Mouse (Mus musculus): ENCODE data around the gene Frmd8. TPM values are rescaled to one million over a fixed set of nuclear protein-coding genes. Genes with fewer than 3 reads are reported as not detected.

Frmd8 gene
- 18.5 and 20.2 TPM in 2 replicates for polyA plus RNA-seq (2015; fragmentation: Nextera tagmentation; extraction: Ambion mirVana)

DNA sequence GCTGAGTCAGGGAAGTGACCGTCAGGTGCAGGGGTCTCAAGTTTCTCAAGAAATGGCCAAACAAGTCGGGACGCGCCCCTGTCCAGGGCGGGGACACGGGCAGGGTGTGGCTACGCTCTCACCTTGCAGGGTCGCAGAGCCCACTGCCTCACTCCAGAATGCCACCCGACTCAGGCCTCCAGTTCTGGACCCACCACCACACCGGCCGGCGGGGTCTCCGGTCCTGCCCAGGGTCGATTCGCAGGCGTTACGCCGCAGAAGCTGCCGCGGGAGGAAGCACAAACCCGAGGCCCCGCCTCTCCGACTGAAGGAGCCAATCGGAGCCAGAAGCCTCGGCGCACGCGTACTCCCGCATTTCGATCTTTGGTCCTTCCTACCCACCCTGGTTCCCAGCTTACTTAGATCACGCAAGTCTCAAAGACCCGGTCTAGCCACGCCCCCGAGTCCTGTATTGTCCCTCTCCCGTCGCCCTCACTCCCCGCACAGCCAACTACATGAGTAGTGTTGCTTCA lies at the start of gene Frmd8:
Gene Frmd8, minus strand, starts transcription at position 306 of the 512 bp plus-strand sequence.

DNA sequence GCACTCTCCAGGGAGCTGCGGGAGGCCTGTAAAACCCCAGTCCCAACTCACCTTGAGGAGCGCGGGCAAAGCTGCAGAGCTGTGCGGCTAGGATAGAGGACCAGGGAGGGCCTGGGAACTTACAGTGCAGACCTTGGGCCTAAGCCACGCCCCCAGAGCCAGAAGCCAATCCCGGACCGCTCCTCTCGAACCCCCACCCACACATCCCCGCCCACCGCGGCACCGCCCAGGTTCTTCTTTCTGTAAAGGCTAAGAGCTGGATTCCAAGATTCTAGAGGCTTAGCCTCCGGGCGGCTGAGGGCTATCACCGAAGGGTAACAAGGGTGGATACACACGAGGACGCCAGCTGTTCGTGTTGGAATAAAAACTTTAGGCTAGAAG lies 49.6 kb upstream of the Frmd8 start, which contains the start of gene Cdc42ep2:
Gene Cdc42ep2, minus strand, starts transcription at position 104 of the 381 bp plus-strand sequence.

DNA sequence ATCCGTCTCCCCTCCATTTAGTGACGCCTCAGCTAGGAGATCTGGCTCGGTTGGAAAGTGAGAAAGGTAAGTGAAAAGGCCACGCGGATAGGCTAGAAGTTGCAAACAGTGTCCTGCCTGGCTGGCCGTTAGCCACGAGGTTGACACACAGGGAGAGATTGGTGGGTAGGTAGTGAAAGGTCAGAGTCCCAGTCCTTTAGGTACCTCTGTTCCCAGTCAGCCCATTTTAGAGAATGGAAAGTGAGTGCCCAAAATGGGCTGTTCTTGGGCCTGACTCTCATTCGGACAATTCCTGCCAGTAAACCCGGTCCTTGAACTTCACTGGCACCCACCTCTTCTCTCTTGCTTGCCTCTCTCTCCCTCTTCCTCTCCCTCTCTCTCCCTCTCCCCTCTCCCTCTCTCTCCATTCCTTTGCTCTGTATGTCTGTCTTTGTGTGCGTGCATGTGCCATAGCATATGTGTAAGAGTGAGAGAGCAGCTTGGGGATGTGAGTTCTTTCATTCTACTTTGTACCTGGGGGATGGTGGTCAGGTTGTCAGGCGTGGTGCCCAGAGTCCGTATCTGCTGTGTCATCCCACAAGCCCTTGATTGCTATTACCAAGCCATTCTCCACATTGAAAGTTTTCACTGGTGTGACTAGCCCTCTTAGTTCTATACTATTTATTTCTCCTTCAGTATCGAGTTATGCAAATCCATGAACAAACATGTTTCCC lies 38.1 kb upstream of the Frmd8 start, which contains the start of gene Dpf2:
Gene Dpf2, minus strand, starts transcription at position 4 of the 713 bp plus-strand sequence.

DNA sequence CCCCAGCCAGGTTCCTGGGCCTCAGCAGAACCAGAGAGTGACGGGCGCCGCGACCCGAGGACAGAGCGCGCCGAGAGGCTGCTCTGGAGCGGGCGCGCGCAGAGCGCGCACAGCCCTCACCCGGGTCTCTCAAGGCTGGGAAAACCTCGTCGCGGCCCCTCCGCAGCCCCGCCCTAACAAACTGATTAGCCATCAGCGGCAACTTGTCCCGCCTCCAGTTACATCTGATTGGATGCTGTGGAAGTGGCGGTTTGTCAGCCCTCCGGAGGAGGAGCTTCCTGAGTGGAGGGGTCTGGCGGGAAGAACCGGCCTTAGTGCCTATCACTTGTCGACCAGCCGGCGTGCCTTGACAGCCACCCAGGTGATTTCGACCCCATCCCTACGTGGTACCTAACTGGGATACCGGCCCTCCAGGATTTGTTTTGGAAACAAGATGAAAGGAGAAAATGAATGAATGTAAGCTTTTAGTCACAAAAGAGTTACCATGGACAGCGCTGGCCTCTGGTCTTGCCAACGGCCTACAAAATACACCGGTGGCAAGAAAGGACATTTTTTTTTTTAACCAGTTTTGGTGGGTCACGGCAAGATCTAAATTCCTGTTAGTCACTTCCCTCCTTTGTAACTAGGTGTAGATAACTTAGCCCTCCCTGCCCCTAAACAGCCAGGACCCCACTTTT lies 19.1 kb upstream of the Frmd8 start, which contains the start of gene Tigd3:
Gene Tigd3, minus strand, starts transcription at position 148 of the 677 bp plus-strand sequence.

DNA sequence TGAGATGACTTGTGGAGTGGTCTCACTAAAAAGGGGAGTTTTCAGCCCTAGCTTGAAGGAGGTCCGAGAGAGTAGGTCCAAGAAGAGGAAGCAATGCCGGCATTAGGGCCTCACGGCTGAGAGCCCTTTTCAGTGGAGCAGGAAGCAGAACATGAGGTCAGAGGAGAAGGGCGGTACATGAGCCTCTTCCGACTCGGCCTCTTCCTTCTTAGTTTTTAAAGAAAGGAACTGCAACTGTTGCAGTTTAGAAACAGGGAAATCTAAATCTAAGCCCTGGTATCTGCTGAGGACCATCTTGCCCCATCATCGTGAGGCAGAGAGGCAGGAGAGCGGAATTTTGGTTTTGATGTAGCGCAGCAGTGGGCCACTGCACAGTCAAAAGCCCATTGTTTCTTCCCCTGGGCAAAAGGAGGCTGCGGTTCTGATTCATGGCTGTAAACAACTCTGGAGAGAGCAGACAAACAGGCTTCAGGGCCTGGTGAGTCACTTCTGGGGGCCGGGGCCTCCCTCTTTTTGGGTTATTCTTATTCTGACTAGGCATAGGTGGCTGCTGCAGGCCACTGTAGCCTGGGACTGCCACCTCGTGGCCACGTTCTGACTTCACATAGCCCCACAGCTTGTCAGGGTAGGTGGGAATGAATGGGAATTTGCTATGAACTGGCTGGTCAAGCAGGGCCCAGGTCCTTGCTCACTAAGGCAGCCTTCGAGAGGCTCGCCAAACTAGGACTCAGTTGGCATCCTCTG lies 2.7 kb upstream of the Frmd8 start, which contains the start of gene Slc25a45:
Gene Slc25a45, plus strand, starts transcription at position 191 of the 744 bp plus-strand sequence.

Other genes with a start within 250 kb of the Frmd8 start
- gene Rela, start 237.8 kb downstream of the Frmd8 start, polyA plus RNA-seq (2015; fragmentation: Nextera tagmentation; extraction: Ambion mirVana): 30.7 and 35.6 TPM in 2 replicates
- gene Sipa1, start 211.6 kb downstream of the Frmd8 start, polyA plus RNA-seq (2015; fragmentation: Nextera tagmentation; extraction: Ambion mirVana): 37.1 and 42.1 TPM in 2 replicates
- 13.1 and 15.0 TPM in 2 replicates for gene Map3k11, start 186.5 kb downstream of the Frmd8 start, polyA plus RNA-seq (2015; fragmentation: Nextera tagmentation; extraction: Ambion mirVana)
- gene Pcnx3, start 186.4 kb downstream of the Frmd8 start, polyA plus RNA-seq (2015; fragmentation: Nextera tagmentation; extraction: Ambion mirVana): 10.6 and 13.9 TPM in 2 replicates
- gene Kcnk7, start 170.9 kb downstream of the Frmd8 start, polyA plus RNA-seq (2015; fragmentation: Nextera tagmentation; extraction: Ambion mirVana): 1.3 and 1.6 TPM in 2 replicates
- 101 and 113 TPM in 2 replicates for gene Ehbp1l1, start 149.0 kb downstream of the Frmd8 start, polyA plus RNA-seq (2015; fragmentation: Nextera tagmentation; extraction: Ambion mirVana)
- gene Fam89b, start 145.6 kb downstream of the Frmd8 start, polyA plus RNA-seq (2015; fragmentation: Nextera tagmentation; extraction: Ambion mirVana): 66.1 and 67.9 TPM in 2 replicates
- gene Ltbp3, start 134.4 kb downstream of the Frmd8 start, polyA plus RNA-seq (2015; fragmentation: Nextera tagmentation; extraction: Ambion mirVana): 13.0 and 19.2 TPM in 2 replicates
- 22.7 and 26.7 TPM in 2 replicates for gene Scyl1, start 103.9 kb downstream of the Frmd8 start, polyA plus RNA-seq (2015; fragmentation: Nextera tagmentation; extraction: Ambion mirVana)
- gene Slc25a45, start 2.5 kb upstream of the Frmd8 start, polyA plus RNA-seq (2015; fragmentation: Nextera tagmentation; extraction: Ambion mirVana): 8.4 and 14.3 TPM in 2 replicates
- gene Tigd3, start 18.9 kb upstream of the Frmd8 start, polyA plus RNA-seq (2015; fragmentation: Nextera tagmentation; extraction: Ambion mirVana): 4.8 and 5.1 TPM in 2 replicates
- gene Dpf2, start 37.7 kb upstream of the Frmd8 start, polyA plus RNA-seq (2015; fragmentation: Nextera tagmentation; extraction: Ambion mirVana): 55.3 and 62.4 TPM in 2 replicates
- 4.2 and 5.4 TPM in 2 replicates for gene Cdc42ep2, start 49.5 kb upstream of the Frmd8 start, polyA plus RNA-seq (2015; fragmentation: Nextera tagmentation; extraction: Ambion mirVana)
- gene Pola2, start 88.9 kb upstream of the Frmd8 start, polyA plus RNA-seq (2015; fragmentation: Nextera tagmentation; extraction: Ambion mirVana): 61.9 and 69.5 TPM in 2 replicates
- 0.18 and 0.33 TPM in 2 replicates for gene Slc22a20, start 110.9 kb upstream of the Frmd8 start, polyA plus RNA-seq (2015; fragmentation: Nextera tagmentation; extraction: Ambion mirVana)
- gene Capn1, start 140.6 kb upstream of the Frmd8 start, polyA plus RNA-seq (2015; fragmentation: Nextera tagmentation; extraction: Ambion mirVana): 17.5 and 18.8 TPM in 2 replicates
- gene Syvn1, start 171.3 kb upstream of the Frmd8 start, polyA plus RNA-seq (2015; fragmentation: Nextera tagmentation; extraction: Ambion mirVana): 13.7 and 15.3 TPM in 2 replicates
- gene Mrpl49, start 182.5 kb upstream of the Frmd8 start, polyA plus RNA-seq (2015; fragmentation: Nextera tagmentation; extraction: Ambion mirVana): 41.2 and 44.7 TPM in 2 replicates
- 972 and 981 TPM in 2 replicates for gene Fau, start 182.6 kb upstream of the Frmd8 start, polyA plus RNA-seq (2015; fragmentation: Nextera tagmentation; extraction: Ambion mirVana)
- gene Znhit2, start 185.9 kb upstream of the Frmd8 start, polyA plus RNA-seq (2015; fragmentation: Nextera tagmentation; extraction: Ambion mirVana): 24.3 and 28.5 TPM in 2 replicates
- gene Tm7sf2, start 193.1 kb upstream of the Frmd8 start, polyA plus RNA-seq (2015; fragmentation: Nextera tagmentation; extraction: Ambion mirVana): 3.8 and 3.9 TPM in 2 replicates
- 37.6 and 41.3 TPM in 2 replicates for gene Vps51, start 202.0 kb upstream of the Frmd8 start, polyA plus RNA-seq (2015; fragmentation: Nextera tagmentation; extraction: Ambion mirVana)
- gene Tmem262, start 204.8 kb upstream of the Frmd8 start, polyA plus RNA-seq (2015; fragmentation: Nextera tagmentation; extraction: Ambion mirVana): not detected in 2 replicates
- gene Gm28374, start 207.0 kb upstream of the Frmd8 start, polyA plus RNA-seq (2015; fragmentation: Nextera tagmentation; extraction: Ambion mirVana): 0.28 and 0.61 TPM in 2 replicates
- gene Zfpl1, start 209.7 kb upstream of the Frmd8 start, polyA plus RNA-seq (2015; fragmentation: Nextera tagmentation; extraction: Ambion mirVana): 30.3 and 32.0 TPM in 2 replicates
- 38.6 and 42.9 TPM in 2 replicates for gene Cdca5, start 209.7 kb upstream of the Frmd8 start, polyA plus RNA-seq (2015; fragmentation: Nextera tagmentation; extraction: Ambion mirVana)
- gene AC131692.1, start 219.1 kb upstream of the Frmd8 start, polyA plus RNA-seq (2015; fragmentation: Nextera tagmentation; extraction: Ambion mirVana): 0.21 and 0.32 TPM in 2 replicates
- gene Naaladl1, start 230.5 kb upstream of the Frmd8 start, polyA plus RNA-seq (2015; fragmentation: Nextera tagmentation; extraction: Ambion mirVana): 0.34 and 0.40 TPM in 2 replicates
- 29.3 and 29.9 TPM in 2 replicates for gene Sac3d1, start 243.4 kb upstream of the Frmd8 start, polyA plus RNA-seq (2015; fragmentation: Nextera tagmentation; extraction: Ambion mirVana)